Mouse (Mus musculus) liver, embryonic 14.5 days (tissue): ENCODE measurements around the gene Cd4. TPM values are rescaled to one million over a fixed set of nuclear protein-coding genes. Genes with fewer than 3 reads are reported as not detected.

Experiments used
- ATAC-seq: fragments of 200-750 bp; cut with Nextera tagmentation; 2 replicates; pipeline ENCODE4 v1.8.0; 2017; ENCODE audit warnings: moderate number of reproducible peaks, mild to moderate bottlenecking, moderate library complexity; ENCODE audit not compliant: insufficient read depth
- DNase-seq, 3 experiments: peaks; one replicate each; pipeline ENCODE4 v3.0.0-alpha.2; 2012 to 2013; ENCODE audit warnings: low read depth in 3 of 3, low spot score in 3 of 3
- H3K27ac ChIP-seq: fragments of 300-500 bp; sonication (generic); 2 replicates; pipeline ENCODE4 v1.5.1; 2014; ENCODE audit warnings: moderate library complexity, mild to moderate bottlenecking, control low read depth, inconsistent platforms
- H3K27me3 ChIP-seq: fragments of 300-500 bp; sonication (generic); 2 replicates; pipeline ENCODE4 v1.6.1; 2014; ENCODE audit warnings: mild to moderate bottlenecking, low read length, moderate library complexity; ENCODE audit not compliant: control insufficient read depth, insufficient read depth
- H3K36me3 ChIP-seq: fragments of 300-500 bp; sonication (generic); replicated peaks from 2 replicates; pipeline ENCODE4 v1.6.1; 2014; ENCODE audit warnings: low read depth; ENCODE audit not compliant: control insufficient read depth, insufficient read depth
- H3K4me1 ChIP-seq, 2 experiments: fragments of 200-500 bp in 1 of 2; fragments of 300-500 bp in 1 of 2; sonication (generic) in 1 of 2; replicated peaks; 2 replicates each; pipeline ENCODE4 v1.6.1; 2012 to 2014; ENCODE audit warnings: antibody characterized with exemption in 1 of 2, inconsistent platforms in 1 of 2, low read length in 1 of 2; ENCODE audit not compliant: control insufficient read depth in 2 of 2, insufficient read depth in 2 of 2
- H3K4me2 ChIP-seq: fragments of 300-500 bp; sonication (generic); 2 replicates; pipeline ENCODE4 v1.6.1; 2014; ENCODE audit warnings: low read depth, mild to moderate bottlenecking, control low read depth, moderate library complexity
- H3K4me3 ChIP-seq, 2 experiments: fragments of 200-500 bp in 1 of 2; fragments of 300-500 bp in 1 of 2; sonication (generic) in 1 of 2; 2 replicates each; pipeline ENCODE4 v1.5.1; 2012 to 2014; ENCODE audit warnings: low read depth in 2 of 2, low read length in 2 of 2, mild to moderate bottlenecking in 2 of 2, control low read depth in 1 of 2, inconsistent platforms in 1 of 2, moderate library complexity in 1 of 2; ENCODE audit not compliant: insufficient read depth in 1 of 2
- H3K9ac ChIP-seq: fragments of 300-500 bp; sonication (generic); replicated peaks from 2 replicates; pipeline ENCODE4 v1.6.1; 2014; ENCODE audit warnings: mild to moderate bottlenecking, control low read depth, moderate library complexity
- H3K9me3 ChIP-seq: fragments of 300-500 bp; sonication (generic); 2 replicates; pipeline ENCODE4 v1.6.1; 2016; ENCODE audit warnings: low read length, mixed read lengths; ENCODE audit not compliant: control insufficient read depth
- CTCF ChIP-seq: IDR thresholded peaks from 2 replicates; pipeline ENCODE4 v1.5.1; 2016; ENCODE audit warnings: antibody characterized with exemption, low read depth, control low read depth
- EP300 ChIP-seq: IDR thresholded peaks from 2 replicates; pipeline ENCODE4 v1.6.1; 2016; ENCODE audit warnings: antibody characterized with exemption, low read depth
- WGBS: fragments of 180-500 bp; shearing (Covaris S2); extraction: QIAGEN DNeasy Blood & Tissue Kit; methylation state at CpG from one replicate; pipeline ENCODE4 v1.1.7; 2014; ENCODE audit not compliant: insufficient replicate concordance; 5-methylcytosine and 5-hydroxymethylcytosine counted together
- polyA plus RNA-seq, 2 experiments: library from polyadenylated mRNA; depleted of rRNA in 1 of 2; stranded (reverse) in 1 of 2; unstranded in 1 of 2; fragments of >200 nt; fragmentation: Nextera tagmentation in 1 of 2; extraction: Ambion mirVana in 1 of 2; gene quantifications; 2 replicates each; pipeline versions ENCODE4 v1.2.1 to v1.2.3; 2012 to 2014

Cd4 gene
- polyA plus RNA-seq, 2 experiments: 0.03 to 0.07 TPM

DNA sequence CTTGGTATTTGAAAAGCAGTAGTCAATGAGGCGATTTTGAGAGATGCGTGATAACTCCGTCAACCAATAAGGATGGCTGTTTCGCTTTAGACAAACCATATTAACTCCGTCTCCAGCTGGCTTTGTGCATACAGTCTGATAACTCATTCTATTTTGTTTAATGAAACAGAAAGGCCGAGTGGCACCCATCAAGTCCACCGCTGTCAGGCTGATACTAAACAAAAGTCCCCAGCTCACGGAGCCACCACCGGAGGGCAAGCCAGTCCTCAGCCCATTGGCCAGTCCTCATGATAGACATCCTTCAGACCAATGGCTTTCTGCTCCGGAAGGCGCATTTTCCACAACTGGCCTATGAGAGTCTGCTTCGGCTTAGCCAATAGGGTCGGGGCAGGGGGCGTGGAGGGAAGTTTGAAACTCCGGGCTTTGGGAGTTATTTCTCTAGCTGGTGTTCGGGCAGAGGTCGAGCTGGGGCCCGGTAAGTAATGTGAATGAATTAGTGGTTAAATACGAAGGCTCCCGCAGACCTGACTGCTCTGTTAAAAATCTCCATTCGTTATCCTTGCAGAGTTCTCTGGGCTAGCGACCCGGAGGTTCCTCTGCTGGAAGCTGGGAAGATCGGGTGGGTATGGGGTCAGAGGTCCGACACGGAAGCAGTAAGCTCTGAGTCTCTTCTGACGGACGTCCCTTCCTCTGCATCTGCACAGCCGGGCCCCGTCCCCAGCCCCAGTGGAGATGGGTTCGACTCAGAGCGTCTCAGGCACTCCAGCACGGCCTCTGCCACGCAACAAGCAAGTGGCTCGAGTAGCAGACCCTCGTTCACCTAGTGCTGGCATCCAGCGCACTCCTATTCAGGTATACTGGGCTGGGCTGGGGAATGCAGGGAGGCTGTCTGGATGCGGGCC lies 58.0 kb downstream of the Cd4 start:
- TF ChIP-seq EP300 (no peak), CTCF (peak; percentile 36)
- H3K36me3 ChIP-seq: peaks cover 40% of the 10 kb centered on the region

GRCm38 (mm10) chr6:124828868-124829798 lies 58.9 kb downstream of the Cd4 start, which contains the start of the genes Usp5 and Cdca3:
Gene Usp5 (minus strand): TSS chr6:124829484.
Gene Cdca3 (plus strand): TSS chr6:124829547.
- no peak for TF ChIP-seq EP300
- peak; percentile 20 for TF ChIP-seq CTCF
- Histone ChIP-seq H3K4me2 (peak within 1 kb of the TSS; percentile 98), H3K36me3 (peaks cover 38% of the 10 kb centered on the region), H3K27ac (peak within 1 kb of the TSS; percentile 84), H3K4me3 (peak within 1 kb of the TSS; percentile 81 to 87), H3K9ac (peak within 1 kb of the TSS; percentile 93), H3K27me3 (no peaks in the 10 kb centered on the region), H3K9me3 (no peaks in the 10 kb centered on the region), H3K4me1 (peaks cover 6 to 9% of the 10 kb centered on the region in 2 experiments; a peak in 3 of 4 replicates)
- under 1% methylated on average over 55 of the region's 55 CpGs for WGBS
- DNase-seq (peak; percentile 99 to 100 (median 99)), ATAC-seq (peak; percentile 86)

More for the DNA sequence above, 58.0 kb downstream of the Cd4 start:
- Histone ChIP-seq H3K4me3 (peak overlapping the region; percentile 81 to 87), H3K27me3 (no peaks in the 10 kb centered on the region), H3K4me1 (peaks cover 6 to 9% of the 10 kb centered on the region in 2 experiments; a peak in 3 of 4 replicates), H3K9ac (peak overlapping the region; percentile 93), H3K4me2 (peak overlapping the region; percentile 82), H3K27ac (peak overlapping the region; percentile 84), H3K9me3 (no peaks in the 10 kb centered on the region)
- DNase-seq (peak; percentile 96 to 98 (median 97)), ATAC-seq (peak; percentile 77)
- WGBS: under 1% methylated on average over 38 of the region's 38 CpGs

GRCm38 (mm10) chr6:124828101-124828592 lies 59.9 kb downstream of the Cd4 start:
- ATAC-seq: no peak
- TF ChIP-seq CTCF: no peak
- TF ChIP-seq EP300: no peak
- DNase-seq: peak in 1 of 3 experiments; percentile 40
- Histone ChIP-seq H3K36me3 (peaks cover 39% of the 10 kb centered on the region), H3K4me3 (peak overlapping the region; percentile 78 to 81), H3K4me1 (peaks cover 6 to 9% of the 10 kb centered on the region in 2 experiments; a peak in 3 of 4 replicates), H3K27me3 (no peaks in the 10 kb centered on the region), H3K9me3 (no peaks in the 10 kb centered on the region), H3K27ac (no peak overlapping the region), H3K4me2 (peak overlapping the region; percentile 98), H3K9ac (peak overlapping the region; percentile 56)
- WGBS: 19% methylated on average over 10 of the region's 10 CpGs

GRCm38 (mm10) chr6:124822049-124822448 lies 66.0 kb downstream of the Cd4 start:
- TF ChIP-seq EP300: no peak
- no peak for TF ChIP-seq CTCF
- Histone ChIP-seq H3K4me3 (no peak overlapping the region), H3K27me3 (no peaks in the 10 kb centered on the region), H3K9me3 (no peaks in the 10 kb centered on the region), H3K4me2 (no peak overlapping the region), H3K27ac (no peak overlapping the region), H3K36me3 (peaks cover 50% of the 10 kb centered on the region), H3K9ac (no peak overlapping the region), H3K4me1 (no peaks in the 10 kb centered on the region)
- DNase-seq (no peak), ATAC-seq (no peak)
- WGBS: 77% methylated on average over 4 of the region's 4 CpGs
